Mouse (Mus musculus) cerebellum, adult 2 months (tissue): ENCODE measurements around the gene Cep19. TPM values are rescaled to one million over a fixed set of nuclear protein-coding genes. Genes with fewer than 3 reads are reported as not detected.

Source experiments
- DNase-seq, 2 experiments: peaks; one replicate each; pipeline ENCODE4 v3.0.0; 2021
- H3K27ac ChIP-seq: fragments of 200-500 bp; 2 replicates; pipeline ENCODE4 v1.5.1; 2012; ENCODE audit warnings: low read length, control low read depth, inconsistent platforms; ENCODE audit not compliant: insufficient read depth
- H3K27me3 ChIP-seq: fragments of 200-500 bp; 2 replicates; pipeline ENCODE4 v1.6.1; 2012; ENCODE audit warnings: inconsistent platforms, mild to moderate bottlenecking, low read length, moderate library complexity; ENCODE audit not compliant: control insufficient read depth, insufficient read depth
- H3K4me1 ChIP-seq: fragments of 200-500 bp; 2 replicates; pipeline ENCODE4 v1.6.1; 2011; ENCODE audit warnings: low read length; ENCODE audit not compliant: control insufficient read depth, insufficient read depth
- H3K4me3 ChIP-seq: fragments of 200-500 bp; replicated peaks from 2 replicates; pipeline ENCODE3; 2011; ENCODE audit warnings: mild to moderate bottlenecking, low read depth, low read length, control low read depth; ENCODE audit not compliant: insufficient read depth
- CTCF ChIP-seq: fragments of 200-500 bp; IDR thresholded peaks from 2 replicates; pipeline ENCODE4 v1.5.1; 2011; ENCODE audit warnings: low read depth, mild to moderate bottlenecking, control low read depth, low read length, moderate library complexity, borderline replicate concordance; ENCODE audit not compliant: insufficient read depth
- POLR2A ChIP-seq: fragments of 200-500 bp; IDR thresholded peaks from 2 replicates; pipeline ENCODE4 v1.6.1; 2011; ENCODE audit warnings: low read length, control low read depth, borderline replicate concordance; ENCODE audit not compliant: insufficient read depth
- WGBS: fragments of 180-500 bp; shearing (Covaris S2); methylation state at CpG from one replicate; pipeline ENCODE4 v1.1.7; 2018; 5-methylcytosine and 5-hydroxymethylcytosine counted together
- polyA plus RNA-seq: library from polyadenylated mRNA; depleted of rRNA; stranded (reverse); fragments of >200 nt; gene quantifications from 2 replicates; pipeline ENCODE4 v1.2.3, GENCODE M21; 2012

Cep19 gene
- polyA plus RNA-seq, 1 experiment: 46.9 TPM

DNA sequence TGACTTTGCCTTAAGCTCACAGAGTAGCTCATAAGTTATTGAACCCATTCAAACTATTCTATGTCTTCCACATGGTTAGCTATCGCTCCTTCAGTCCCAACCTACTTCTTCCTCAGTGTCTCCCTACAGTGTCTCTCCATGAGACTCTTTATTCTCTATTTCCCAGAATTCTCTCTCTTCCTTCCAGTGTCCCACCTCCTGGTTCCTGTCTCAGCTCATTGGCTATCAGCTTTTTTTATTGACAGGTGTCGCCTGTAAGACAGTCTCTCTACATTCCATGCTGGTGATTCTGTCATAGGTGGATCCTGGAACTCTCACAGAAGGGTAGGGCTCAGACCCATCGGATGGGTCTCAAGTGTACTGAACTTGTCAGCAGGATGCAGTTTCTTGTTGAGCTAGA is 25.8 kb downstream of the Cep19 start:
- no peak for TF ChIP-seq CTCF
- no peak for TF ChIP-seq POLR2A
- DNase-seq: no peak
- Histone ChIP-seq H3K27me3 (no peaks in the 10 kb centered on the region), H3K4me3 (no peak overlapping the region), H3K27ac (no peak overlapping the region), H3K4me1 (no peaks in the 10 kb centered on the region)
- 89% methylated on average over 3 of the region's 3 CpGs for WGBS

DNA sequence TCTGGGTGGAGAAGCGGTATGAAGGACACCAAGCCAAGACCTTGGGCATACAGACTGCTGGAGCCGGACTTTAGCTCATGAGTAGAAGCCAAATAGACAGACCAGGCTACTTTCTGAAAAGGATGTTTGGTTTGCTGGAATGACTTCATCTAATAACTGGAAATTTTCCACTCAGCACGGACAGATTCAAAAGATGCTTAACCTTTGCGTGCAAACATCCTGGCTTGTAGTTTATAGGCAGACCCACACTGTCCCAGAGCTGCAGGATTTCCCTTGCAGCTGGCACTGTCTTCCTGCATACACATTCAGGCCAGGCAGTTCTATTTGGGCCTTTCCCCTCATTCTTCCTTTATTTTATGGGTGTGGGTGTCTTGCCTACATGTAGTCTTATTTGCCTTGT is 27.4 kb downstream of the Cep19 start:
- DNase-seq: no peak
- no peak overlapping the region for H3K4me3 ChIP-seq
- TF ChIP-seq POLR2A: no peak
- no peak for TF ChIP-seq CTCF
- no peaks in the 10 kb centered on the region for H3K4me1 ChIP-seq
- 85% methylated on average over 4 of the region's 4 CpGs for WGBS
- no peak overlapping the region for H3K27ac ChIP-seq
- no peaks in the 10 kb centered on the region for H3K27me3 ChIP-seq

DNA sequence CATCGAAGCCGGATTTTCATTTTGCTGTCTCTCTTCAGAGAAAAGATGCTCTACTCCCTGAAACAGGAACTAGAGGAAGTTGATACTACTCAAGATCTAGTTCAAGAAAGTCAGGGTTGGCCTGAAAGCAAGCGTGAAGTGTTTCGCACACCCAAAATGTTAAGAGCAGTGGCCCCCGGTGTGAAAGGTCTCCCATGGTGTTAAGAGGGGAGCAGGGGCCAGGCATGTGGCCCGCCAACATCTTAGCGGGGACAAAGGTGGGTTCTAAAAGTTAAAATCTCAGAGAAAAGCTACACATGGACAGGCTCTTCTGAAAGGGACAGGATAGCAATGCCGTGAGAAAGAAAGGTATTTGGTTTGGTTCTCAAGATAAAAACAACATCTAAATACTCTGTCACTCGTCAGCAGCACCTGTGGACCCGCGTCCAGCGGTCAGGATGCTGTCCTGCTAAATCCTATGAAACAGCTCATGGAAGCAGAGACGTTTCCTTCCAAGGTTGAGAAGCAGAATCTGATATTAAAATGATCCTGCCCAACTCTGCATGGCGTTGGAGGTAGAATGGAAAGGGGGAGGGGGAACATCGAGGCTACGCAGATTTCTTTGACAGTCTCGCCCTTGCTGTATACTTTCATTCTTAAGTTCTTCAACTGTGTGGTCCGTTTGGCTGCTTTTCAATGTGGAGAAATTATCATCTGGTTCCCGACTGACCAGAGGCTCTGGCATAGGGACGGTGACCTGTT is 30.0 kb downstream of the Cep19 start:
- 74% methylated on average over 20 of the region's 20 CpGs for WGBS
- DNase-seq: no peak
- H3K4me1 ChIP-seq: no peaks in the 10 kb centered on the region
- TF ChIP-seq POLR2A: no peak
- TF ChIP-seq CTCF: no peak
- H3K4me3 ChIP-seq: no peak overlapping the region
- H3K27ac ChIP-seq: no peak overlapping the region
- H3K27me3 ChIP-seq: no peaks in the 10 kb centered on the region

DNA sequence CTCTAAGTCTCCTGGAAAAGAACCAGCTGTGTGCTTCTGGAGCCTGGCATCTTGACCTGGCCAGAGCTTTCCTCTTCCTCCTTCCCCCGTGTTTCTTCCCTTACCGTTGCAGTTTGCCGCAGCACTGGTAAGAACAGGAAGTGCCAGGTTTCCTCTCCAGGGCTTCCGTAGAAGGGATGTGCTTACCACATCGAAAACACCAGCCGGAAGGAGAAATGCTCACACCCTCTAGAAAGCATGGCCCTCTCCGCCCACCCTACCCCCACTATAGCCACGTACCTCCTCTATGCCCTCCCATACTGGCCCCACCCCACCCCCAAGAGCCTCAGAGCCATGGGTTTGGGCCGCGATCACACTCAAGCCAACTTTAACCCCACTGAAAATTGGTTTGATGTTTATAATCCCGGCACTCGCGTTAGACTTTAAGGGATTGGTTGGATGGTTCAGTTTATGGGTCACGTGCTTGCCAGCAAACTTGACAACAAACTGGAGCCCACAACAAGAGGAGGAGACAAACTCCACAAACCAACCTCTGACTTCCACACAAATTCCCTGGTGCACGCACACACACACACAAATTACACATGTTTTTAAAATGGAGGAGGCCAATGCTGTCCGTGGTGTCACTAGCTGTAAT is 30.7 kb downstream of the Cep19 start:
- 76% methylated on average over 16 of the region's 16 CpGs for WGBS
- no peak overlapping the region for H3K27ac ChIP-seq
- H3K4me1 ChIP-seq: no peaks in the 10 kb centered on the region
- DNase-seq: no peak
- no peaks in the 10 kb centered on the region for H3K27me3 ChIP-seq
- TF ChIP-seq CTCF: no peak
- H3K4me3 ChIP-seq: no peak overlapping the region

DNA sequence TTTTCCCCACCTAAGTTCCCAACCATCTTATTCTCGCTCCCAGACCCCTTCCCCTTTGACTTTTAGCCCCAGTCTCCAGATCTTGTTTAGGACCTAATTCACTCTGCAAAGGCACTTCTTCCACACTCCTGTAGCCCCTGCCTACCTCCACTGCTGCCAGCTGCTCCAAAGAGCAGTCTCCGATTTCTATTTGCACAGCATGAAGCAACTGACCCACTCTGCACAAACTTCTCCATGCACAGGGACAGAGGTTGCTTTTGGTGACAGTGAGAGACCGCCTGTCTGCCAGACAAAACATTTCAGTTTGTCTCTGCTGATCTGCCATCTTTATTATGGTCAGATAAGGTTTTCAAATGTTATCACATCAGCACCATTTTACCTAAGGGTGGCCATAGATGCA is 33.5 kb downstream of the Cep19 start:
- no peak for TF ChIP-seq CTCF
- TF ChIP-seq POLR2A: no peak
- DNase-seq: no peak

DNA sequence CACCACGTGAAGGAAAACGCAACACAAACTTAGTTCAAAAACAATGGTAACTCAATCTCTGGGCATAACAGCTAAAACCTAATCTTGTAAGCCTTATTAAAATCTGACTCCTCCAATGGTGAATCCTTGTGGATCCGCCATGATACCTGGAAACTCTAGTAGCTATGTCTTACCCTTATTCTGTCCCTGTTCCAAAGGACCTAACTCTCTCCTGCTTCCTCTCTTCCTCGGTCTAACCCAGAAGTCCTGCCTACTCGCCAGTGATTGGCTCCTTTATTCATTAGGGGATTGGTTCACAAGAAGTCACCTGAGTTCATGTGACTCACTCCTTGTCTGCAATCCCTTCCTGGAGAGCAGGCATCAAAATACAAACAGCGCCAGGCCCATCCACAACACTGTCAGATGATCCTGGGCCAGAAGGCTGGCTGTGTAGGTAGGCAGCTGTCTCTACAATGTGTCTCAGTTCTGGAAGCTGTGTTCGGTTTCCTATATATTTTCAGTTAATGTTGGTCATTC is 36.3 kb downstream of the Cep19 start:
- no peak for DNase-seq
- Histone ChIP-seq H3K27me3 (no peaks in the 10 kb centered on the region), H3K4me1 (no peaks in the 10 kb centered on the region), H3K27ac (no peak overlapping the region), H3K4me3 (no peak overlapping the region)
- WGBS: 83% methylated on average over 7 of the region's 7 CpGs
- no peak for TF ChIP-seq CTCF
- no peak for TF ChIP-seq POLR2A

More for the DNA sequence above, 33.5 kb downstream of the Cep19 start:
- Histone ChIP-seq H3K27me3 (no peaks in the 10 kb centered on the region), H3K4me3 (no peak overlapping the region), H3K27ac (no peak overlapping the region), H3K4me1 (no peaks in the 10 kb centered on the region)
- WGBS: 79% methylated on average over 3 of the region's 3 CpGs

DNA sequence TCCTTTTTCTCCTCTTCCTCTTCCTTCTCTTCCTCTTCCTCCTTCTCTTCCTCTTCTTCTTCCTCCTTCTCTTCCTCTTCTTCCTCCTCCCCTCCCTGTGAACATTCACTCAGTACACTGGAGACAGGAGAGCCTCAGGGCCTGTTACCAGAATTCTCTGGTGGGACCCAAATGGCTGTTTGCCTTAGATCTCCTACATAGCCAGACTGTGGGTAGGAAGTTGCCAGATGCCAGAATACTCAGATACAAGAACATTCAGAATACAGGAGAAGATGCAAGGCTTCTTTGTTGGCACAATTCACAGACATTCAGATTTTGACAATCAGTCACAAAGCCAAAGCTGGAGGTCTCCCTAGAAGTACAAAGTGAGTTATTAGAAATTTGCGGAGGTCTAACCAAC is 39.4 kb downstream of the Cep19 start:
- no peak overlapping the region for H3K4me3 ChIP-seq
- no peaks in the 10 kb centered on the region for H3K4me1 ChIP-seq
- 94% methylated on average over 1 of the region's 1 CpGs for WGBS
- TF ChIP-seq CTCF (no peak), POLR2A (no peak)
- H3K27ac ChIP-seq: no peak overlapping the region
- no peak for DNase-seq
- no peaks in the 10 kb centered on the region for H3K27me3 ChIP-seq

DNA sequence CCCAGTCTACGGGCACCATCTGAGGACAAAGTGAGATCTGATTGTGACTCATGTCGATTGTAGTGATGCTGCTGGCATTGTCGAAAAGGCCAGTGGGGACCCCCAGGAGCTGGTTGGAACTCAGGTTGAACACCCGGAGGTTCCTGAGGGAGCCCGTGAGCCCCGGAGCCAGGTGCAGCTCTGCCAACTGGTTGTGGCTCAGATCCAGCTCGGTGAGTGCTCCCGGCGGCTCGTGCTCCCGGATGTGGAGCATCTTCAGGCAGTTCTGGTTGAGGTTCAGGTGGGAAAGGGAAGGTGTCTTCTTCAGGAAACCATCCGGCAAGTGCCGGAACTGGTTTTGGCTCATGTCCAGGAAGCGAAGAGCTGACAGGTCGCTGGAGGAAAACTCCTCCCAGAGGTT is 44.2 kb downstream of the Cep19 start:
- peak; percentile 49 to 50 for DNase-seq
- no peak overlapping the region for H3K4me3 ChIP-seq
- H3K27me3 ChIP-seq: no peaks in the 10 kb centered on the region
- WGBS: 58% methylated on average over 15 of the region's 15 CpGs
- H3K27ac ChIP-seq: no peak overlapping the region
- TF ChIP-seq POLR2A: no peak
- no peak for TF ChIP-seq CTCF
- H3K4me1 ChIP-seq: no peaks in the 10 kb centered on the region
